Mouse (Mus musculus) CD8-positive naive resting alpha-beta T cell, adult 2 months (primary cell): ENCODE measurements around the gene Drosha.

Experiments
- DNase-seq, 2 experiments: peaks; one replicate each; pipeline ENCODE4 v3.0.0; 2022; ENCODE audit warnings: low read depth in 2 of 2, low spot score in 2 of 2

Gene Drosha

DNA sequence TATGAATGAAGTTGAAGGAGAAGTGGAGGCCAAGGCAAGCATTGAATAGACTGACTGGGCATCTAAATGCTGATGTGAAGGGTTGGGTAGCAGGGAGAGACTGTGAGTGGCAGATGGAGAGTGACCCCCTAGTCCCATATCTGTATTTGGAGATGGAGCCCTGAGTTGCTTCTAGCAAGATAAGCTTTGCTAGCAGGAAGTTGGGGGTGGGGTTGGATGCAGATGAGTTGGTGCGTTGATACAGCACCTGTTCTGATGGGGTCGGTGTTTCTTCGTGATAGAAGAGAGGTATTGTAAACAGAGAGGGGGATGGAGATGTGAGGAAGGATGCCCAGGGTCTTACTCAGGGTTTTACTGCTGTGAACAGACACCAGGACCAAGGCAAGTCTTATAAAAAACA is 5.3 kb downstream of the Drosha start:
- no peak for DNase-seq

DNA sequence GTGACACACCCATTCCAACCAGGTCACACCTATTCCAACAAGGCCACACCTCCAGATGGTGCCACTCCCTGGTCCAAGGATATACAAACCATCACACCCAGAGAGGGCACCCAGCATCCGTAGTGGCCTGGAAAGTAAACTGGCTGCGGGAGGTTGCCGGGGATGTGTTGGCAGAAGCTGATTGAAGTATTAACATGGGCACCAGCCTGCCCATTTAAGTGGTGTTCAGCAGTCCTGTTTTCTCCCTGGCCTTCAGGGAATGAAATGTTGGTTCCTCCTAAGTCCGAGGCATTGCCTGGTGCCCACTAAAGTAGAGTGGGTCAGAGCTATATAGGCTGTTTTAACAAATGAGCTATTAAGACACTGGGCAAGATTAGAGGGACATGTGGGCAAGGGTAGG is 8.0 kb downstream of the Drosha start:
- no peak for DNase-seq

DNA sequence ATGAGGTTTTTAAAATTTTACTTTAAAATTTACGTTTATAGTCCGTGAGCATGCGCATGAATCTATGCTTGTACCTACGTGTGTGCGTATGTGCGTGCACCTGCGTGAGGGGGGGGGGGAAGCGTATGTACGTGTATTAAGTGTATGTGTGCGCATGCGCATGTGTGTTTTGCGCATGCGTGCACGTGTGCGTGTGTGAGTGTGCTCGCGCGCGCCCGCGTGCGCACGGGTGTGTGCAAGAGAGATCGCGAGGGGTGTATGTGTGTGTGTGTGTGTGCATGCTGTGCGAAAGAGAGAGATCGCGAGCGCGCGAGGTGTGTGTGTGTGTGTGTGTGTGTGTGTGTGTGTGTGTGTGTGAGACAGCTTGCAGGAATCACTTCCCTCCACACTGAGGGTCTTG is 8.8 kb downstream of the Drosha start:
- DNase-seq, result no peak

DNA sequence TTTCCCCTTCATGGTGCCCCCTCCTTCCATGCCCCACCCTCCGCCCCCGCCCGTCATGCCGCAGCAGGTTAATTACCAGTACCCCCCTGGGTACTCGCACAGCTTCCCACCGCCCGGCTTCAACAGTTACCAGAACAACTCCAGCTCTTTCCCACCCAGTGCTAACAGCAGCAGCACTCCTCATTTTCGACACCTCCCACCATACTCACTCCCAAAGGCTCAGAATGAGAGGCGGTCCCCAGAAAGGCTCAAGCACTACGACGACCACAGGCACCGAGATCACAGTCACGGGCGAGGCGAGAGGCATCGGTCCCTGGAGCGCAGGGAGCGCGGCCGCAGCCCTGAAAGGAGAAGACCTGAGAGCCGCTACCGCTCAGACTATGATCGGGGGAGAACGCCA is 9.6 kb downstream of the Drosha start:
- DNase-seq, result no peak

DNA sequence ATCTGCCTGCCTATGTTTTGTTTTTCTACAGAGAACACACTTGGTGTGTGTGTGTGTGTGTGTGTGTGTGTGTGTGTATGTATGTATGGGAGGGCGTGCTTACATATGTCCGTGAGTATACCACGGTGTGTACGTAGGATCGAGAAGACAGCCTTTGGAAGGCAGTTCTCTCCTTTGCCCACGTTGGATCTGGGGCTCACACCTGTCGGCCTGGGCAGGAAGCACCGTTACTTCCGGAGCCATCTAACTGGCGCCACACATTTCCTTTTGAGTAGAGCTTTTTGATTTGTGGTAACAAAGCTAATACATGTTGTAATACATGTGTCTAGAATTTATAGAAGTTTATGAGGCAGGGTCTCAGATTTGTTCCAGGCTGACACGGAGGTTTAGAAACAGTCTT is 16.1 kb downstream of the Drosha start:
- DNase-seq, result no peak

DNA sequence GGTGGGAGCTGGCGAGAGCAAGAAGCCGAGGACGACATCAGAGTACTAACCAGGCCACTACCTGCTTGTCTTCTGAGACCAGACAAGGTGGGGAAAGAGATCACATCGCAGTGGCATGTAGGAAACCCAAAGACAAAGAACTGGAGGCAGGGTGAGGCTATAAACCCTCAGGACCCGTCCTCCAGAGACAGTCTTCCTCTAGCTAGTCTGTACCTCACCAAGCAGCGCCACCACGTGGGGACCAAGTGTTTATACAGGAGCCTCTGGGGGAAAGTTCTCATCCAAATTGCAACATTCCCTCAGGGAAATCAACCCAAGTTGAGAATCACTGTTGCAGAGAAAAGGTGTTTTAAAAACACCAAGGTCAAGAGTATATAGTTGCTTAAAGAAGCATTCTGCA is 18.2 kb downstream of the Drosha start:
- no peak for DNase-seq

DNA sequence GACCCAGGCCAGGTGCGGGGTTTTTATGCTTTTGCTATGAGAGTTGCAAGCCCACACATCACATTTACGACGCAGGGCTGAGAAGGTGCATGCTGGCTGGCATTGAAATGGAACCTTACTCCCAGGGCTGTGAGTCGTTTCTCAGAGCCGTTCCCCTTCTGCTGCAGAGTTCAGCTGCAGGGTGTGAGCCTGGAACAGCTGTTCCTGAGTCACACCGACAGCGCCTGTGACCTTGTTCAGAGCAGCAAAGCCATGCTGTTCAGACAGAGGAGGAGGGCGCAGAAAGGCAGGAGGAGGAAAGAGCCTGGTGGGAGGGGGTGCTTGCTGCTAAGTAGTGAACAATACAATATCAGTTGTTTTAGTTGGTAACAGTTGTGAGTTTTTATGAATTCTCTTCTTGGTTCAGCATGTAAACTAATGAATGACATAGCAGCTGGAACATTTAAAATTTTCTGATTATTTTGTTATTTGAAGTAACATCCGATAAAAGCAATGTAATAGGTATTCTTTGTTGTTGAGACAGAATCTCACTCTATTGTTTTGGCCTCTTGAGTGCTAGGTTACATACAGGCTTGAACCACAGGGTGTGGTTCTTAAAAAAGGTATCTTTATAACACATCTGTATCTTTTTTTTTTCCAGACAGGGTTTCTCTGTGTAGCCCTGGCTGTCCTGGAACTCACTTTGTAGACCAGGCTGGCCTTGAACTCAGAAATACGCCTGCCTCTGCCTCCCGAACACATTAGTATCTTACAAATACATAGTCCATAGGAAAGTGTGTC is 23.8 kb downstream of the Drosha start:
- no peak for DNase-seq

DNA sequence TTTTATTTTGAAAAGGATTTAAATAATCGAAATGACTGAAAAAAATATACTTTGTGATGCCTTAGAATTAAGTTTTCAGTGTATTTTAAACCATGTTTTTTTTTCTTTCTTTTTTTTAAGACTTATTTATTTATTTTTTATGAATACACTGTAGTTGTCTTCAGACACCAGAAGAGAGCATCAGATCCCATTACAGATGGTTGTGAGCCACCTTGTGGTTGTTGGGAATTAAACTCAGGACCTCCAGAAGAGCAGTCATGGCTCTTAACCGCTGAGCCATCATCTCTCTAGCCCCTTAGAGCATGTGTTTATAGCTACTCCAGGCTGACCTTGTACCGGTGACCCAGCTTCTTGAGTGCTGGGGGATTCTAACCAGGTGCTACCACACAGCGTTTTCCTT is 24.8 kb downstream of the Drosha start:
- no peak for DNase-seq

DNA sequence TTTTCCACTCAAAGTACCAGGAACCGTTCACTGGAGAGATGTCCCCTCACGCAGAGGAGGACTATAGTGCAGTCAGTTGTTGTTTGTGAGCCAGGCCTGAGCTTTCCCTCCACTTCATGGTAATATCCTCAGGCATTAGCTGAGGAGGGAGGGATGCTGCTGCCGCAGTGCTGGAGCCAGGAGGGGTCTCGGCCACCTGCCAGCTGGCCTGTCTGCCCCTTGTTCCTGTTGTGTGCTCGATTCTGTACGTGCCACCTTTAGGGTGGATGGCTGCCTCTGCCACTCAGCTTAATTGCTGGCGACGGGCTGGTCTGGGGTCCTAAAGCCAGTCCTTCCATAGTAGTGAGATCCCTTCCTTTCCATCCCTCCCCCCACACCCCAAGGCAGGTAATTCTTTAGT is 28.9 kb downstream of the Drosha start:
- DNase-seq, result no peak

DNA sequence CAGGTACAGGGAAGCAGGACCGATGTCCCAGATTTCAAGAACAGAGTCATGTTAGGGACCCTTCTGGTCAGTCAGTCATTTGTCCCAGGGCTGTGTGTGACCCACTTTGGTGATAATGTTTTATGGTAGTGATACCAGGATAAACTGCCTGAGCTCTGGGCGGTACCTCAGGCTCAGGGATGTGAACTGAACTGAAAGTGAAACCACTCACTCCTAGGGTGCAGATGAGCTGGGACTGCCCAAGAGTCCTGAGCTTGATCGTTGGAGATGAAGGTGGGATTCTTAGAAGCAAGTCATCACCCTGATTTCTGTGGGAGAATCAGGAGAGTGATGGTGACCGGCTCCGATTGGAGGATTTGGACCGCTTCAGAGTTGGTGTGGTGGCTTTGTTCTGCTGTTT is 32.2 kb downstream of the Drosha start:
- no peak for DNase-seq

DNA sequence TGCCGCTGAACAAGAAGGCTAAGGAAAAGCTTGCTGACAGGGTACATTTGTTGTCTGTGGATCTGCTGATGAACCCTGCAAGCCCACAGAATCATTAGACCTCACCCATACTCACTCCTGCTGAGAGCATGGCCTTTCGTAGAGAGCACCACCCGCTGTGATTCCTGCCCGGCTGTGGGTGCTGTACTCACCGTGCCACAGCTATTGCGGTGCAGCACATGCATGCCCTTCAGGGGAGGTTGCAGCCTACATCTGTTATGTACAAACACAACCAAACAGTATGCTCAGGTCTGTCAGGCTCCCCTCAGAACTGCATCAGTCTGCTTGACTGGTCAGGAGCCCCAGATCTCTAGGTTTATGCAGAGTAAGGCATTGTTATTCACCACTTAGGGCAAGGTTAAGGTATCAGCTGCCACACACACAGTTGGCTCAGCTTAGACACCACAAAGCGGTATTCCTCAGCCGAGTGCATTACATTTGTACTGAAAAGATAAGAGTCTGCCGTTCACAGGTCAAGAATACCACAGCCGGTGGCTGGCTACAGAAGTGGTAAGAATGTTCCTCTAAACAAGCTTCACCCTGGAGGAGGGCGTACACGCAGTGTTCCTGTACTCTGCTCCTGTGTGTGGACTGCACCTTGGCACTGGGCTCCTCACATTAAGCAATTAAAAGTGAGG is 33.4 kb downstream of the Drosha start:
- DNase-seq, result no peak

DNA sequence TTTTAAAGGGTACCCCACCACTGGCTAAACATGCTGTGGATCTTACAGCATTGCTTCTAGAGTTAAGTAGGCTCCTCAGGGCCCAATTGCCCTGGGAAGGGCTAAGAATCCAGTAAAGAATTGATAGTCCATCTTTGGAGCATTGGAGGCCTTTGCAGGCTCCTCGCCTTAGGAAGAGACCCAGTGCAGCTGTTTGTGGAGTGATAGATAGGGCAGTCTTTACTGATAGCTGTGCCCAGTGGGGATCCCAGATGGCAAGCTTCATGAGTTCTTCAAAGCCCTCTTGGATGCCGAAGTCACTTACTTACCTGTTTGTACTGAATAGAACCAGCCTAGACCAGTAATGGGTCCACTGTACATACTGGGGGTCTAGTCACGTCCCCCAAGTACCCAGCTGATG is 34.0 kb downstream of the Drosha start:
- DNase-seq, result no peak

DNA sequence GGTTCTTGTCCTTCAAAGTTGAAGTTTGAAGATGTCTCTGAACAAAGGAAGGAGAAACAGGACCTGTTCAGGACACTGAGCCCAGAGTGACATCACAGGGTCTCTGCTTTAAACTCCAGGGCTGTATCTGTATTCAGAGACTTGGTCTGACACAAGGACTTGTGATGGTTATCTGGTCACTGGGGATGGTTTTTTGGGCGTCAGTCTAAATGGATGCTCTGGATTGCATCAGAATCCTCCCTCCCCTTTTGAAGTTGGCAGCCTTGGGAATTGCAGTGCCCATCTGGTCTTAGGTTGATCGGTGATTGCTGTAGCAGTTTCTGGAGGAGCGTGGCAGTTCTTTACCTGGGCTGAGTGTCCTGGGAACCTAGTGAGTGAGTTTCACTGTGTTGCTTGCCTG is 37.4 kb downstream of the Drosha start:
- no peak for DNase-seq

DNA sequence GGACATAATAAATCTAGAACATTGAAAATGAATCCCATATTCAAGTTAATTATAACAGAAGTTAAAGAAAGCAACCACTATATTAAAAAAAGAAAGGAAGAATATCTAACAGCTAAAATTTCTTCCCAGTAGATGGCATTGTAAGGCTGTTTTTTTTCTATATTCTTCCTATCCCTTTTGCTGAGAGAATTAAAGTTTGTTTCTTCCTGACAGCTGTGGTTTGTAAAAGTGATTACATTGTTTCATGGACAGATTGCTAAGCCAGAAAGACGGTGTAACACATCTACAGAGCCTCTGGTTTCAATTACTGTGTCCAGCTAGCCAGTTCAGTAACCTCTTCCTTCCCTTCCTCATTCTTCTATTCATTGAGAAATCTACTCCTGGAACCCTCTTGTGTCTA is 39.1 kb downstream of the Drosha start:
- DNase-seq, result no peak

DNA sequence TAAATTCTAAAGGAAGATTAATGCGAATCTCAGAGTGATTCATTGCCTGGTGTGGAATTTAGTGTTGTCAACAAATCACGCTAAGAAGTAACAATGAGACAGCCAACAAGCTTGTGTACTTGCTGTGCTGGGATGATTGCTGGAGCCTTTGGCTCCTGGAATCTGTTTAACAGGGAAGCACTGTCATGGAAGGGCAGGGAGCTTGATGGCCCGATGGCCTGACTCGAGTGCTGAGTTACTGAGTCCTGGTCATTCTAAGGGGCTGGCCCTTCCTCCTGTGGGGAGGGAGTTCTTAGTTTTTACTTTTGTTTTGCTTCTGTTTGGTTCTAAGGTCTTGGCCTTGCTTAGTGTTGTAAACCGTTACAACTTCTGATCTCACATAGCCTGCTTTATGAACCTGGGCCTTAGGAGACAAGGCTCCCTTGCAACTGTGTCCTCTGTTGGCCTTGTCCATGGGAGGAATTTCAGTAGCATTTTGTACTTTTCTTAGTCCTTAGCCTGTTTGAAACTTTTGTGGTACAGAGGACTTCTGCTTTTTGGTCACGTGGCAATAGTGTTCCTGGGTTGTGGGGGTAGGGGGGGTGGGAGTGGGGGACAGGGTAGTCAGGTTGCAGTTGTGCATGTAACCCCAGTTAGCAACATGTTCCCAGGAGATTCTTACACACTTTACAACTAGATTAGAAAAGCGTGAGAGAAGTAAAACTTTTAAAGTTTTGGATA is 41.1 kb downstream of the Drosha start:
- no peak for DNase-seq

DNA sequence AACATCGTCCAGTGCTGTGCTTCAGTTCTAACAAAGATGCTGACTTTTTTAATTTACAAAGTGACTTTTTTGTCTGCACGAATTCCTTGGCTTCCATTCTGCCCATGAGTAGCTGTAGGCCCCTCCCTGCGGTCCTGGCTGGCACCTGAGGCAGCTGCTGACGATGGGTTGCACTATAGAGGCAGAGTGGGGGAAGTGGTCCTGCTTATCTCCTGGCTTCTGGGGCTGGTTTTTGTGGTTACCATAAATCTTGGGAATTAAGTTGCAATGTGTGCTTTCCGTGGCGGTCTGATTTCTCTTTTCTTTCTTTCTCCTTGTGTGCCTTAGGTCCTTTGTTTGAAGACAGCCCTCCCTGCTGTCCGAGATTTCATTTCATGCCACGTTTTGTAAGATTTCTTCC is 42.7 kb downstream of the Drosha start:
- no peak for DNase-seq

DNA sequence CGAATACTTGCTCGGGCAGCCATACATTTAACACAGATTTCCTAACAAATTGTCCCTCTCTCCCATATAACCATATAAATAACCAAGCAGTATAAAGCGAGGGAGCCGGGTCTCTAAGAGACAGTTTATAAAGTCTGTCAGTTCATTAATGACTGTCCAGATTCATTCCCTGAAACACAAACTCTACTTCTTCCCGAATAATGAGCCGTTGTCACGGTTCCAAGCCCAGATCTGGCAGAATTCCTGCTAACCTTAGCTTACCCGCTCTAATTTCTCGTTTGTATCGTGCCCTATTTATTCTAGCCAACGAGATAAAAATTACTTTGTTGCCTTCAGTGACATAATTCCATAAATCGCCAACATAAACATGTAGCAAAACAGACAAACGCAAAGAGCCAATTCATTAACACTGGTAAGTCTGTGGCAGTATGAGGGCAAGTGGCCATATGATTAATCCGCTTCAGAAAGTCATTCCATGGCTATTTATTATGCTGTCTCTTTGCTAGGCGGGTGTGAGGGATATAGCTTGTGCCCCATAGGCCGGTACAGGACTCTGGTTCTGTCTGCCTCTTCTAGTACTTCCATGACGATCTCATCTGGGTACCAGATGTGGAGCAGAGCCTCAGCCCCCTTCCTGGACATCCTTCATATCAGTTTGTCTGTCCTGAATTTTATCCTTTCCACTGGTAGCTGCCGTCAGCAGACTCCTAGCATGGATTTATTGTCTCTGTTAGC is 51.0 kb downstream of the Drosha start:
- DNase-seq, result no peak

DNA sequence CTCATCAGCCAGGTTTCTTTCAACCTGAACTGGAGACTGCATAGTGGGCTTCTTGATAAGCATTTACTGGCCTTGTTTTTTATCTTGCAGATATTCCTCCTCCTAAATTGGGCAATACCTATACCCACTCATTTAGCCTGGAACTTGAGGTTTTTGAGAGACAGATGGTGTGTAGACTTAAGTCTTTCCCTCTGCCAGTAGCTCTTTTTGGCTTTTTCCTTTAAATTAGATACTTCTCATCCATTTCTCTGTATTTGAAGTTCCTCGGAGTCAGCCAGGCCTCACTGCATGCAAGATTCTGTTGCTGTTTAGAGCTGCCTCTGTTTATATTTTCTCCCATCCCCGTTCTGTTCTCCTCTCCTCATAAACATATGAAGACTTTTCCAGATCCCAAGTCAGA is 51.7 kb downstream of the Drosha start:
- DNase-seq, result no peak

DNA sequence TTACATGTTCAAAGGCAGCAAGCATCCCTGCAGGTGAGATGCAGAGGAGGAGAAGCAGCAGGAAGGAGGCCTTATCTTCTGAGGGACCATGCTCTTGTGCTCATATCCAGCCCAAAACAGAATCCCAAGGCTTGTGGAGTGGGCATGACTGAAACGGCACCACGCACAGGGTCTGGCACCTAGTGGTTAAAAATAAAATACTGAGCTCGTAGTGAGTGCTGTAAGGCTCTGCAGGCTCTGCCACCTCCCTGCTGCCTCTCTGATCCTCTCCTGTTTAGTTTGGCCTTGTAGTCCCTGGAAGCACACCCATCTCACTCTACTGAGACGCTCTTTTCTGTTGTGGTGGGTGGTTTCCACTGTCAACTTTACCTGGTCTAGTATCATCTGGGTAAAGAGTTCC is 52.3 kb downstream of the Drosha start:
- no peak for DNase-seq

DNA sequence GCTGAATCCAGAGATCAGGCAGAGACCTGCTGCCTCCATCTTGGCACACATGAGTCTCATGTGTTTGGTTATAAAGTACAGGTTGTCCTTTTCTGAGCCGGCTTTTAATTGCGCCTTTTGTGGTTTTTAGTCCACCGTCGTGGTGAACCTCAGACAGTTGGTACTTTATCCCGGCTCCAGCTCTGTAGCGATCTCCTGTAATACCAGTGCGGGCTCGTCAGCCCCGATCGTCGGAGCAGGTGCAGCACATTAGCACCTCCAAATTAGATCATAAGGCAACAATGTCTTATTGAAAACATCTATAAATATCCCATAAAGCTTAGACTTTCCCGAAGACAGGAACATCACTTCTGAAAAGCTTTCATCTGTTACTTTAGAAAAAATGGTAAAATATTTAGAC is 53.3 kb downstream of the Drosha start:
- DNase-seq, result no peak

DNA sequence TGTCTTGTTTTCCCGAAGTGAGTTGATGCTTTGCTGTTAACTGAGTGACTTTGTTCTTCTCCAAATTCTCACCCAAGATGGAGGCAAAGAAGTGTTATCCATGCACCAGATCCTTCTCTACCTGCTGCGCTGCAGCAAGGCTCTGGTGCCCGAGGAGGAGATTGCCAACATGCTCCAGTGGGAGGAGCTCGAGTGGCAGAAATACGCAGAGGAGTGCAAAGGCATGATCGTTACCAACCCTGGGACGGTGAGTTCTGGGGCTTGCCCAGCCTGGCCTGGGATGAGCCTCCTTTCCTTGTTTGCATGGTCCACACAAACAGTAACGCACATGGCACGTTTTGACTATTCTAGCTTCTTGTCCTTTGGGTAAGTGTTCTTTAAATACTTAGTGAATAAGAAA is 54.0 kb downstream of the Drosha start:
- no peak for DNase-seq

DNA sequence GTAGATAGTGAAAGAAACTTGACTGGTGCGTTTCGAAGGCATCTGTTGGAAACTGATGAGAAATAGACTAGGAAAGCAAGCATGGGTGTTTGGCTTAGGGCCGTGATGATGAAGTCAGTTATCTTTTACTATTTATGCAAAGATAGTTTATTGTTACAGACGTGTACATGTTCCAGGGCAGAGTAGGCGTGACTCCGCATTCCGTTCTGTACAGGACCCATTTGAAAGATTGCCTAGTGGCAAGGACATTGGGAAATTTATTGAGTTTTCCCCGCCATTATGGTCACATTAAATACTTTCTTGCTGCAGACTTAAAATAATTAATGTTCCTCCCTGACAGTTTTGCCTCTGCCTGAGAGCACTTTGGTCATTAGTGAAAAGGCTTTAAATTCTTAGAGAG is 55.3 kb downstream of the Drosha start:
- DNase-seq, result no peak
